Mouse (Mus musculus): Measurements from ENCODE around the gene Gm3033. TPM values are rescaled to one million over a fixed set of nuclear protein-coding genes. Genes with fewer than 3 reads are reported as not detected.
"Not testable (repeated sequence)": the region's sequence is repeated elsewhere in the genome, so short reads cannot be mapped to it uniquely, and the experiment has no call there.

Gm3033 gene
- polyA plus RNA-seq (2015; fragmentation: Nextera tagmentation; extraction: Ambion mirVana), result 0.09 TPM in 1 of 2 replicates, not detected in the other

- not testable (repeated sequence) for H3K36me3 ChIP-seq; H3K4me1 ChIP-seq (replicated peaks); H3K4me2 ChIP-seq; DNase-seq; ATAC-seq (ENCODE audit: low read depth); H3K4me3 ChIP-seq (replicated peaks); H3K27ac ChIP-seq; H3K9me3 ChIP-seq (replicated peaks); H3K27me3 ChIP-seq; H3K9ac ChIP-seq
- WGBS (ENCODE audit: insufficient replicate concordance), result no CpG with 5 or more reads among the region's 2 CpGs
Observed at GRCm38 (mm10) chr14:3845945-3846344, at the start of gene Gm3033. Gene Gm3033, plus strand, starts transcription at chr14:3846245.

DNA sequence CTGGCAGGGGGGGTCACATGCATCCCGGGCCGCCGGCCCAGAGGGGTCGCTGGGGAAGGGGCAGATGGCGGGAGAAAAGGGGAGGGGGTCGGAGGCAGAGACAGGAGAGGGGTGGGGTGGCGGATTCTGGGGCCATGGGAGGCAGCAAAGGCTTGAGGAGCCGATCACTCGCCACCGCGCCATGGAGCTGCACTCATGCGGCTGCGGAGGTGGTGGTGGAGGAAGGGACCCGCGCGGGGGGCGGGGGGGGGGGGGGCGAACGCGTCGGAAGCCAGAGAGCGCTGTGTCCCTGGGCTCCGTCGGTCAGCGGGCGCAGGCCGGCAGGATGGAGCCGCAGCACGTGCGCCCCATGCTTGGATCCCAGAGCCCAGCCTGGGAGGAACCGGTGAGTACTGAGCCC lies 36.3 kb upstream of the Gm3033 start, which contains the start of gene Gm3002:
Gene Gm3002, plus strand, starts transcription at position 301 of the 400 bp plus-strand sequence.
- not testable (repeated sequence) for DNase-seq; H3K27me3 ChIP-seq; H3K4me2 ChIP-seq; H3K36me3 ChIP-seq; ATAC-seq (ENCODE audit: low read depth); H3K4me1 ChIP-seq (replicated peaks); H3K4me3 ChIP-seq (replicated peaks); H3K27ac ChIP-seq; H3K9me3 ChIP-seq (replicated peaks); H3K9ac ChIP-seq
- WGBS (ENCODE audit: insufficient replicate concordance), result no CpG with 5 or more reads among the region's 31 CpGs

- ATAC-seq (ENCODE audit: low read depth); H3K27ac ChIP-seq: not testable (repeated sequence)
- WGBS (ENCODE audit: insufficient replicate concordance), result no CpG with 5 or more reads among the region's 1 CpGs
Observed at GRCm38 (mm10) chr14:3883872-3884271, 37.8 kb downstream of the Gm3033 start, which contains the start of gene Gm2916. Gene Gm2916, plus strand, starts transcription at chr14:3884172.

More at GRCm38 (mm10) chr14:3883872-3884271, 37.8 kb downstream of the Gm3033 start, which contains the start of gene Gm2916:
- H3K4me1 ChIP-seq (replicated peaks); H3K9me3 ChIP-seq (replicated peaks); H3K36me3 ChIP-seq; H3K27me3 ChIP-seq; H3K9ac ChIP-seq; H3K4me3 ChIP-seq (replicated peaks); H3K4me2 ChIP-seq; DNase-seq: not testable (repeated sequence)

Other genes with a start within 250 kb of the Gm3033 start
- gene Gm3012, start 211.7 kb upstream of the Gm3033 start, polyA plus RNA-seq (2015; fragmentation: Nextera tagmentation; extraction: Ambion mirVana), result not detected in 2 replicates
- gene Gm3020, start 194.2 kb upstream of the Gm3033 start, polyA plus RNA-seq (2015; fragmentation: Nextera tagmentation; extraction: Ambion mirVana), result 0.12 TPM in 1 of 2 replicates, not detected in the other
- gene Gm3043, start 157.5 kb upstream of the Gm3033 start, polyA plus RNA-seq (2015; fragmentation: Nextera tagmentation; extraction: Ambion mirVana), result not detected in 2 replicates
- gene Gm3002, start 36.2 kb upstream of the Gm3033 start, polyA plus RNA-seq (2015; fragmentation: Nextera tagmentation; extraction: Ambion mirVana), result not detected in 2 replicates
- not detected in 2 replicates for gene Gm2916, start 37.9 kb downstream of the Gm3033 start, polyA plus RNA-seq (2015; fragmentation: Nextera tagmentation; extraction: Ambion mirVana)
- gene Gm3029, start 85.5 kb downstream of the Gm3033 start, polyA plus RNA-seq (2015; fragmentation: Nextera tagmentation; extraction: Ambion mirVana), result not detected in 2 replicates
- not detected in 2 replicates for gene Gm3095, start 117.3 kb downstream of the Gm3033 start, polyA plus RNA-seq (2015; fragmentation: Nextera tagmentation; extraction: Ambion mirVana)
- not detected in 2 replicates for gene Gm3099, start 152.1 kb downstream of the Gm3033 start, polyA plus RNA-seq (2015; fragmentation: Nextera tagmentation; extraction: Ambion mirVana)
- gene Gm5796, start 177.7 kb downstream of the Gm3033 start, polyA plus RNA-seq (2015; fragmentation: Nextera tagmentation; extraction: Ambion mirVana), result not detected in 2 replicates
- gene Gm3115, start 237.9 kb downstream of the Gm3033 start, polyA plus RNA-seq (2015; fragmentation: Nextera tagmentation; extraction: Ambion mirVana), result not detected in 2 replicates